ENCODE assay signal across 14 mouse cellular contexts in genomic region chr13:20180738-20181137, GRCm38 (mm10).
DNase-seq lines count a peak whose midpoint lies in the region; ATAC-seq and TF ChIP-seq lines count a peak whose summit lies in the region.
"Had no signal": no experiment of that assay in that cellular context is flagged by ENCODE, and none has a peak within 500 bp of the region (broad histone marks: within the 10 kb centered on the region; RNA-seq: fewer than 3 reads in every experiment).

No protein-coding gene starts in this region.

- H3K4me2 ChIP-seq in embryonic facial prominence, embryonic 15.5 days (replicated peaks), result no peak overlapping the region
- no peak overlapping the region for H3K4me2 ChIP-seq in intestine, embryonic 16.5 days (ENCODE audit: low read depth, low read length)
- no peak overlapping the region for H3K4me2 ChIP-seq in intestine, embryonic 15.5 days (replicated peaks)
- H3K4me2 ChIP-seq in lung, postnatal 0 days (replicated peaks; ENCODE audit: low read depth, low read length), result no peak overlapping the region
- no peak overlapping the region for H3K4me2 ChIP-seq in stomach, embryonic 16.5 days (ENCODE audit: low read depth, low read length)
- H3K4me2 ChIP-seq: hindbrain, embryonic 13.5 days; midbrain, embryonic 13.5 days had no signal

- no peaks in the 10 kb centered on the region for H3K27me3 ChIP-seq in embryonic facial prominence, embryonic 15.5 days
- no peaks in the 10 kb centered on the region for H3K27me3 ChIP-seq in embryonic facial prominence, embryonic 10.5 days (replicated peaks; ENCODE audit: low read depth, poor library complexity, severe bottlenecking)
- H3K27me3 ChIP-seq in intestine, embryonic 16.5 days (replicated peaks; ENCODE audit: control insufficient read depth, insufficient read depth, low read length), result no peaks in the 10 kb centered on the region
- H3K27me3 ChIP-seq in intestine, embryonic 15.5 days (replicated peaks), result no peaks in the 10 kb centered on the region
- no peaks in the 10 kb centered on the region for H3K27me3 ChIP-seq in lung, postnatal 0 days (replicated peaks; ENCODE audit: insufficient read depth, low read length)
- H3K27me3 ChIP-seq in stomach, embryonic 16.5 days (ENCODE audit: control insufficient read depth, insufficient read depth, low read length), result no peaks in the 10 kb centered on the region
- H3K27me3 ChIP-seq: hindbrain, embryonic 13.5 days; midbrain, embryonic 13.5 days had no signal

- ATAC-seq in embryonic facial prominence, embryonic 15.5 days (ENCODE audit: insufficient number of reproducible peaks, low FRiP score, low TSS enrichment, low read depth), result no peak
- ATAC-seq in intestine, embryonic 16.5 days, result peak; percentile 12; the same call in 1 of the 2 replicates
- no peak for ATAC-seq in intestine, embryonic 15.5 days
- no peak for ATAC-seq in lung, postnatal 0 days
- ATAC-seq in stomach, embryonic 16.5 days (ENCODE audit: insufficient read depth, low FRiP score), result no peak
- ATAC-seq: forebrain, embryonic 16.5 days; midbrain, embryonic 13.5 days had no signal

- DNase-seq in embryonic facial prominence, embryonic 10.5 days (ENCODE audit: low spot score), result no peak
- DNase-seq in lung, postnatal 0 days (ENCODE audit: low spot score), result no peak
- DNase-seq in lung, postnatal 10 days, result no peak
- no peak for DNase-seq in left cerebral cortex, adult 8-10 months (ENCODE audit: low spot score in 2 of 2)
- DNase-seq: cerebellum, adult 2 months; gastrocnemius, postnatal 10 days had no signal

- no peak overlapping the region for H3K4me3 ChIP-seq in embryonic facial prominence, embryonic 15.5 days (replicated peaks)
- no peak overlapping the region for H3K4me3 ChIP-seq in embryonic facial prominence, embryonic 10.5 days
- H3K4me3 ChIP-seq in intestine, embryonic 16.5 days (ENCODE audit: low read length), result no peak overlapping the region
- H3K4me3 ChIP-seq in intestine, embryonic 15.5 days (replicated peaks), result no peak overlapping the region
- no peak overlapping the region for H3K4me3 ChIP-seq in lung, postnatal 0 days (ENCODE audit: low read depth, low read length)
- no peak overlapping the region for H3K4me3 ChIP-seq in stomach, embryonic 16.5 days (replicated peaks; ENCODE audit: low read length)
- H3K4me3 ChIP-seq: hindbrain, embryonic 13.5 days; midbrain, embryonic 13.5 days had no signal

- no peaks in the 10 kb centered on the region for H3K9me3 ChIP-seq in embryonic facial prominence, embryonic 15.5 days (replicated peaks)
- H3K9me3 ChIP-seq in embryonic facial prominence, embryonic 10.5 days, result no peaks in the 10 kb centered on the region
- H3K9me3 ChIP-seq in intestine, embryonic 16.5 days (ENCODE audit: control insufficient read depth, low read length), result no peaks in the 10 kb centered on the region
- no peaks in the 10 kb centered on the region for H3K9me3 ChIP-seq in intestine, embryonic 15.5 days
- no peaks in the 10 kb centered on the region for H3K9me3 ChIP-seq in lung, postnatal 0 days (ENCODE audit: low read length)
- H3K9me3 ChIP-seq in stomach, embryonic 16.5 days (replicated peaks; ENCODE audit: control insufficient read depth, low read length), result no peaks in the 10 kb centered on the region
- H3K9me3 ChIP-seq: hindbrain, embryonic 13.5 days; midbrain, embryonic 13.5 days had no signal

- no peak overlapping the region for H3K9ac ChIP-seq in embryonic facial prominence, embryonic 15.5 days
- no peak overlapping the region for H3K9ac ChIP-seq in intestine, embryonic 16.5 days (ENCODE audit: low read depth, low read length)
- H3K9ac ChIP-seq in intestine, embryonic 15.5 days, result no peak overlapping the region
- H3K9ac ChIP-seq in lung, postnatal 0 days (replicated peaks; ENCODE audit: low read depth), result no peak overlapping the region
- no peak overlapping the region for H3K9ac ChIP-seq in stomach, embryonic 16.5 days (ENCODE audit: low read length)
- H3K9ac ChIP-seq: hindbrain, embryonic 13.5 days; liver, embryonic 14.5 days; midbrain, embryonic 13.5 days had no signal

- no peak for TF ChIP-seq EP300 in lung, postnatal 0 days (IDR thresholded peaks at IDR 0.05)

- H3K36me3 ChIP-seq in embryonic facial prominence, embryonic 15.5 days, result no peaks in the 10 kb centered on the region
- no peaks in the 10 kb centered on the region for H3K36me3 ChIP-seq in embryonic facial prominence, embryonic 10.5 days (replicated peaks)
- no peaks in the 10 kb centered on the region for H3K36me3 ChIP-seq in intestine, embryonic 16.5 days (ENCODE audit: control insufficient read depth, insufficient read depth, low read length)
- H3K36me3 ChIP-seq in intestine, embryonic 15.5 days, result no peaks in the 10 kb centered on the region
- no peaks in the 10 kb centered on the region for H3K36me3 ChIP-seq in lung, postnatal 0 days (ENCODE audit: insufficient read depth, low read length)
- no peaks in the 10 kb centered on the region for H3K36me3 ChIP-seq in stomach, embryonic 16.5 days (ENCODE audit: control insufficient read depth, insufficient read depth, low read length)
- H3K36me3 ChIP-seq: hindbrain, embryonic 13.5 days; midbrain, embryonic 13.5 days had no signal

- TF ChIP-seq CTCF in lung, postnatal 0 days (IDR thresholded peaks at IDR 0.05), result no peak

- 87% methylated on average over 5 of the region's 5 CpGs for WGBS in embryonic facial prominence, embryonic 15.5 days
- 89% methylated on average over 5 of the region's 5 CpGs for WGBS in embryonic facial prominence, embryonic 10.5 days
- WGBS in intestine, embryonic 16.5 days, result 82% methylated on average over 5 of the region's 5 CpGs
- WGBS in intestine, embryonic 15.5 days, result 85% methylated on average over 5 of the region's 5 CpGs
- WGBS in lung, postnatal 0 days, result 72% methylated on average over 5 of the region's 5 CpGs
- 78% methylated on average over 5 of the region's 5 CpGs for WGBS in stomach, embryonic 16.5 days

- peaks cover 27% of the 10 kb centered on the region for H3K4me1 ChIP-seq in embryonic facial prominence, embryonic 15.5 days
- H3K4me1 ChIP-seq in embryonic facial prominence, embryonic 10.5 days, result peaks cover 21% of the 10 kb centered on the region
- H3K4me1 ChIP-seq in intestine, embryonic 16.5 days (ENCODE audit: control insufficient read depth, insufficient read depth, low read length), result peaks cover 18% of the 10 kb centered on the region
- peaks cover 11% of the 10 kb centered on the region; the same call in 1 of the 2 replicates for H3K4me1 ChIP-seq in intestine, embryonic 15.5 days (replicated peaks)
- H3K4me1 ChIP-seq in lung, postnatal 0 days (ENCODE audit: insufficient read depth, low read depth, low read length), result peaks cover 23% of the 10 kb centered on the region; the same call in 1 of the 2 replicates
- peaks cover 18% of the 10 kb centered on the region for H3K4me1 ChIP-seq in stomach, embryonic 16.5 days (ENCODE audit: control insufficient read depth, insufficient read depth, low read length)

- peak overlapping the region; percentile 39; the same call in 1 of the 2 replicates for H3K27ac ChIP-seq in embryonic facial prominence, embryonic 15.5 days (replicated peaks)
- H3K27ac ChIP-seq in embryonic facial prominence, embryonic 10.5 days (replicated peaks), result no peak overlapping the region
- peak overlapping the region; percentile 42 for H3K27ac ChIP-seq in intestine, embryonic 16.5 days (ENCODE audit: low read length)
- no peak overlapping the region for H3K27ac ChIP-seq in intestine, embryonic 15.5 days
- peak overlapping the region; percentile 40; the same call in 1 of the 2 replicates for H3K27ac ChIP-seq in lung, postnatal 0 days (ENCODE audit: low read length)
- peak overlapping the region; percentile 9; the same call in 1 of the 2 replicates for H3K27ac ChIP-seq in stomach, embryonic 16.5 days (ENCODE audit: low read length)
- H3K27ac ChIP-seq: hindbrain, embryonic 13.5 days; liver, embryonic 14.5 days; midbrain, embryonic 13.5 days had no signal

Comparison
In these comparisons a context has a peak if more than half of its experiments do, and no peak if none do; other contexts are left out.
1. H3K27ac ChIP-seq: peak in embryonic facial prominence, embryonic 15.5 days (single experiment), intestine, embryonic 16.5 days (single experiment), lung, postnatal 0 days (single experiment) and stomach, embryonic 16.5 days (single experiment); none in embryonic facial prominence, embryonic 10.5 days (single experiment) and intestine, embryonic 15.5 days (single experiment).